Mouse (Mus musculus) gastrocnemius, postnatal 36 days (tissue): ENCODE results near the gene 3110021N24Rik. TPM values are rescaled to one million over a fixed set of nuclear protein-coding genes. Genes with fewer than 3 reads are reported as not detected.

Experiments used
- DNase-seq, 2 experiments: peaks; one replicate each; pipeline ENCODE4 v3.0.0; 2022
- intact Hi-C: fragments of 180-260 bp; cut with DNase I; formaldehyde crosslinking; loops from one replicate; pipeline ENCODE4 v1.15.1; 2025
- total RNA-seq, 2 experiments: library from RNA; stranded (reverse); gene quantifications; 2 replicates each; pipeline ENCODE4 v1.2.3; 2021

Gene 3110021N24Rik
- total RNA-seq, 2 experiments from 2014 or later = 0.69 to 1.1 TPM

- DNase-seq = no peak
- intact Hi-C loops = loop anchor here (10.0 kb wide), 1 partner anchor 184 kb away; no protein-coding TSS in a partner anchor
Observed at GRCm38 (mm10) chr4:108790507-108790906, 71.1 kb downstream of the 3110021N24Rik start.

GRCm38 (mm10) chr4:108793941-108794340 lies 74.5 kb downstream of the 3110021N24Rik start:
- intact Hi-C loops = loop anchor here (10.0 kb wide), 1 partner anchor 181 kb away; no protein-coding TSS in a partner anchor
- DNase-seq = no peak

GRCm38 (mm10) chr4:108796701-108797100 lies 77.3 kb downstream of the 3110021N24Rik start:
- intact Hi-C loops = loop anchor here (10.0 kb wide), 1 partner anchor 178 kb away; no protein-coding TSS in a partner anchor
- DNase-seq = no peak

GRCm38 (mm10) chr4:108798083-108798830 lies 78.8 kb downstream of the 3110021N24Rik start:
- DNase-seq = peak; percentile 27 to 69
- intact Hi-C loops = loop anchor here (10.0 kb wide), 1 partner anchor 177 kb away; no protein-coding TSS in a partner anchor

- DNase-seq = no peak
- intact Hi-C loops = no loop called here
Observed at GRCm38 (mm10) chr4:108803535-108803934, 84.1 kb downstream of the 3110021N24Rik start.

GRCm38 (mm10) chr4:108811142-108811541 lies 91.7 kb downstream of the 3110021N24Rik start:
- intact Hi-C loops = no loop called here
- DNase-seq = no peak

GRCm38 (mm10) chr4:108811550-108811949 lies 92.1 kb downstream of the 3110021N24Rik start:
- intact Hi-C loops = no loop called here
- no peak for DNase-seq

- intact Hi-C loops = no loop called here
Observed at GRCm38 (mm10) chr4:108825677-108826076, 106.2 kb downstream of the 3110021N24Rik start.

GRCm38 (mm10) chr4:108826096-108826495 lies 106.6 kb downstream of the 3110021N24Rik start:
- no peak for DNase-seq
- intact Hi-C loops = no loop called here

More at GRCm38 (mm10) chr4:108825677-108826076, 106.2 kb downstream of the 3110021N24Rik start:
- DNase-seq = no peak

GRCm38 (mm10) chr4:108826643-108827042 lies 107.2 kb downstream of the 3110021N24Rik start:
- DNase-seq = no peak
- intact Hi-C loops = no loop called here

GRCm38 (mm10) chr4:108830698-108831097 lies 111.2 kb downstream of the 3110021N24Rik start:
- no peak for DNase-seq
- intact Hi-C loops = no loop called here

Other genes with a start within 250 kb of the 3110021N24Rik start
- 10 to 100 TPM in 1 of 2 experiments, 1 to 10 TPM in 1; 9.5 to 13.9 TPM for gene Prpf38a, start 140.3 kb upstream of the 3110021N24Rik start, total RNA-seq
- gene Orc1, start 140.2 kb upstream of the 3110021N24Rik start, total RNA-seq = under 1 TPM in 1 of 2 experiments, not detected in 1; 0.10 TPM
- gene Cc2d1b, start 99.7 kb upstream of the 3110021N24Rik start, total RNA-seq = 10 to 100 TPM; 17.6 to 18.2 TPM
- 10 to 100 TPM; 45.5 to 51.0 TPM for gene Zfyve9, start 61.1 kb downstream of the 3110021N24Rik start, total RNA-seq
- gene Btf3l4, start 114.0 kb downstream of the 3110021N24Rik start, total RNA-seq = 10 to 100 TPM; 43.3 to 44.6 TPM
- gene Txndc12, start 115.0 kb downstream of the 3110021N24Rik start, total RNA-seq = 10 to 100 TPM; 11.5 to 13.3 TPM
- gene Kti12, start 128.1 kb downstream of the 3110021N24Rik start, total RNA-seq = 10 to 100 TPM; 18.9 to 21.7 TPM
- not detected for gene A730015C16Rik, start 129.0 kb downstream of the 3110021N24Rik start, total RNA-seq
- under 1 TPM in 1 of 2 experiments, not detected in 1; 0.32 TPM for gene Rab3b, start 159.4 kb downstream of the 3110021N24Rik start, total RNA-seq